ENCODE assay signal across 14 mouse cellular contexts in the genomic region with DNA sequence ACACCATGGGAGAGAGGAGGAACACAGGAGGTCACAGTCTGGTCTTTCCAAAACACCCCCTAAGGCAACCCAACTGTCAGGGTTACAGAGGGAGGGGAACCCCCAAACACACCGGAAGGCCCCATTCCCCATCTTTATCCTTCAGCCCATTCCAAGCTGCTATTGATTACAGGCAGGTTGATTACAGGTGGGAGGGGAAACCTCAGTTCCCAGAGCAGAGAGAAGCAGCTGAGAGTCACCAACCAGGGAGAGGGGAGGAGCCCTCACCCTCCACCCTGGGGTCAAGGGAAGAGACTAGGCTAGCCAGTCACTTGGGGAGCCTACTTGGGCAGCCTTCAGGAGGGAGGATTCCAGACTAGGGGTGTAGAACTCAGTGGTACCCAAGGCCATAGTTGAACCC. TPM values are rescaled to one million over a fixed set of nuclear protein-coding genes. Genes with fewer than 3 reads are reported as not detected.
A peak's percentile ranks its signal among the peaks of the same experiment; 100 is the strongest.
DNase-seq lines count a peak whose midpoint lies in the region; ATAC-seq and TF ChIP-seq lines count a peak whose summit lies in the region.
"Had no signal": no experiment of that assay in that cellular context is flagged by ENCODE, and none has a peak within 500 bp of the region (broad histone marks: within the 10 kb centered on the region; RNA-seq: fewer than 3 reads in every experiment).

No protein-coding gene starts in this region.

- no peak for TF ChIP-seq EP300 in liver, postnatal 0 days (IDR thresholded peaks at IDR 0.05; ENCODE audit: low read depth)

- 82% methylated on average over 1 of the region's 1 CpGs for WGBS in midbrain, embryonic 12.5 days
- WGBS in liver, postnatal 0 days (ENCODE audit: insufficient replicate concordance): 72% methylated on average over 1 of the region's 1 CpGs

- H3K4me3 ChIP-seq in gastrocnemius, adult 2 months: no peak overlapping the region
- H3K4me3 ChIP-seq in midbrain, embryonic 12.5 days: no peak overlapping the region
- no peak overlapping the region for H3K4me3 ChIP-seq in liver, postnatal 0 days (ENCODE audit: low read depth, low read length)
- H3K4me3 ChIP-seq: kidney, embryonic 15.5 days; limb, embryonic 12.5 days had no signal

- no peak for ATAC-seq in midbrain, embryonic 12.5 days (ENCODE audit: low FRiP score, low read depth)
- ATAC-seq in liver, postnatal 0 days: no peak
- no peak for ATAC-seq in erythroid progenitor cell, adult 5-6 weeks (replicated peaks; ENCODE audit: low FRiP score, poor library complexity, severe bottlenecking)

- no peaks in the 10 kb centered on the region for H3K27me3 ChIP-seq in midbrain, embryonic 12.5 days
- H3K27me3 ChIP-seq in liver, postnatal 0 days (ENCODE audit: insufficient read depth, low read length): no peaks in the 10 kb centered on the region
- H3K27me3 ChIP-seq: kidney, embryonic 15.5 days; limb, embryonic 12.5 days had no signal

- no peak overlapping the region for H3K9ac ChIP-seq in midbrain, embryonic 12.5 days (replicated peaks)
- H3K9ac ChIP-seq in liver, postnatal 0 days (replicated peaks): no peak overlapping the region
- H3K9ac ChIP-seq: kidney, embryonic 15.5 days; limb, embryonic 12.5 days had no signal

- H3K27ac ChIP-seq in gastrocnemius, adult 2 months: peak overlapping the region; percentile 58
- H3K27ac ChIP-seq in midbrain, embryonic 12.5 days (replicated peaks): peak overlapping the region; percentile 73
- H3K27ac ChIP-seq in liver, postnatal 0 days (ENCODE audit: low read depth): no peak overlapping the region; the same call in 1 of the 2 replicates
- H3K27ac ChIP-seq: kidney, embryonic 15.5 days; macrophage had no signal

- no peak overlapping the region for H3K4me2 ChIP-seq in midbrain, embryonic 12.5 days (replicated peaks)
- no peak overlapping the region for H3K4me2 ChIP-seq in liver, postnatal 0 days (ENCODE audit: low read depth, low read length)
- H3K4me2 ChIP-seq: kidney, embryonic 15.5 days; limb, embryonic 12.5 days had no signal

- TF ChIP-seq CTCF in gastrocnemius, adult 2 months (IDR thresholded peaks at IDR 0.05): no peak
- TF ChIP-seq CTCF in liver, postnatal 0 days (IDR thresholded peaks at IDR 0.05; ENCODE audit: low read depth): no peak

- intact Hi-C loops in gastrocnemius, adult 2 months (cut with DNase I): loop anchor here (2.0 kb wide), 1 partner anchor 15 kb away; no protein-coding TSS in a partner anchor
- intact Hi-C loops in gastrocnemius, postnatal 36 days (cut with DNase I): no loop called here

- H3K36me3 ChIP-seq in midbrain, embryonic 12.5 days: no peaks in the 10 kb centered on the region
- no peaks in the 10 kb centered on the region for H3K36me3 ChIP-seq in liver, postnatal 0 days (replicated peaks; ENCODE audit: insufficient read depth, low read length)
- H3K36me3 ChIP-seq: kidney, embryonic 15.5 days; limb, embryonic 12.5 days had no signal

- H3K9me3 ChIP-seq in midbrain, embryonic 12.5 days: no peaks in the 10 kb centered on the region
- H3K9me3 ChIP-seq in liver, postnatal 0 days (ENCODE audit: low read length): no peaks in the 10 kb centered on the region
- H3K9me3 ChIP-seq: kidney, embryonic 15.5 days; limb, embryonic 12.5 days had no signal

- H3K4me1 ChIP-seq in midbrain, embryonic 12.5 days: peaks cover 81% of the 10 kb centered on the region
- peaks cover 40% of the 10 kb centered on the region for H3K4me1 ChIP-seq in liver, postnatal 0 days (ENCODE audit: insufficient read depth)

- DNase-seq in gastrocnemius, adult 2 months: no peak
- no peak for DNase-seq in gastrocnemius, postnatal 36 days
- DNase-seq in retina, postnatal 1 day: peak; percentile 9
- DNase-seq in retina, embryonic 14.5 days (ENCODE audit: low spot score): no peak
- DNase-seq in right cerebral cortex, postnatal 36 days (ENCODE audit: low spot score in 2 of 2): no peak
- no peak for DNase-seq in liver, postnatal 0 days
- DNase-seq: embryo, embryonic 11 days; heart, adult 11 months; heart, postnatal 4 days had no signal

RNA-seq across cellular contexts. Expression of a gene that starts 5.2 kb away (rescaled TPM):
- 100 to 1,000 TPM; 123 to 153 TPM for total RNA-seq in gastrocnemius, adult 2 months (2021)
- 100 to 1,000 TPM; 102 to 112 TPM for total RNA-seq in gastrocnemius, postnatal 36 days (2021)
- polyA plus RNA-seq in midbrain, embryonic 12.5 days (2016; fragmentation: Nextera tagmentation; extraction: Ambion mirVana): 24.5 and 25.1 TPM in 2 replicates
- 3.1 and 3.4 TPM in 2 replicates for polyA plus RNA-seq in liver, postnatal 0 days (2015; fragmentation: Nextera tagmentation; extraction: Ambion mirVana)
- total RNA-seq in erythroid progenitor cell, adult 5-6 weeks (2015; ENCODE audit: low replicate concordance): 10.5 and 37.3 TPM in 2 replicates
- 0.91 and 2.6 TPM in 2 replicates for total RNA-seq in erythroid progenitor cell, adult 5-6 weeks (2017; ENCODE audit: low replicate concordance)
